Mouse (Mus musculus): ENCODE data around the gene Hip1. TPM values are rescaled to one million over a fixed set of nuclear protein-coding genes. Genes with fewer than 3 reads are reported as not detected.

Hip1 gene
- total RNA-seq (2023) = 28.3 to 32.7 TPM (median 32.2 TPM) in 4 replicates

DNA sequence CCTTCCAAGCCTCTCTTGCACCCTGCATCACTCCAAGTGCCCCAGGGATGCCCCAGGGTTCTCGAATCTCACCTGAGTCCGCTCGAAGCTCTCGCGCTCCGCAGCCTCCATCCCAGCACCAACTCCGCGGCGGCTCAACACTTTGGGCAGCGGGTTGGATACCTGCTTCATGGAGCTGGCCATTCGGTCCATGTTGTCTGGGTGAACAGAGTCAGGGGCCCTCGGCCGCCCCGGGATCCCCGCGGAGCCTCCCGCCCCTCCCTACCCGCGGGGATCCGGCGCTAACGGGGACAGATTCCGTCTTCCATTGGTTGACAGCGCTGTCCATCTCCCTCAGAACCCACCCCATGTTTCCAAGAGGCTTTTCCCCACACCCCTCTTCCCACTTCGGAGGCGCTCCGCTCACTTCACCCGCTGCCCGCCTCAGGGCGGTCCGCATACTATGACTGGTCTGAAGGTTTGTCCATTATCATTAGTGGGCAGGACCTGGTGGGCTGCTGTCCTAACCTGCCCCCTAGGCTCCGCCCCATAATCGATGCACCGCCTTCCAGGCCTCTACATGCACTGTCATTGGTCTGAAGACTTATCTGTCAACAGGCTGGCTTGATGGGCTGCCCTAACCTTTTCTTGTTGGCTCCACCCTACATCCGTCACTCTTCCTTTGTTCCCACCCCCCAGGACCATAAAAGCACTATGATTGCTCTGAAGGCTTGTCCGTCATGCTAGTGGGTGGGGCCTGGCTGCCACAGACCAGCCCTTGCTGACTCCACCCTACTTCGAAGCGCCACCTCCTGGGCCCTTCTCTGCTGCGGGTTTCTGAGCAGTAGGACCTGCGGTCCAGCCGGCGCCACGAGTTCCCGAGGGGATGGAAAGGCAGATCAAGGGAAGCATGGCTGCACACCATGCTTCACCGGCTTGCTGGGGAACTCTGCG, at the start of gene Hip1:
Hip1 (minus strand) TSS at position 256 of the 933 bp plus-strand sequence.

DNA sequence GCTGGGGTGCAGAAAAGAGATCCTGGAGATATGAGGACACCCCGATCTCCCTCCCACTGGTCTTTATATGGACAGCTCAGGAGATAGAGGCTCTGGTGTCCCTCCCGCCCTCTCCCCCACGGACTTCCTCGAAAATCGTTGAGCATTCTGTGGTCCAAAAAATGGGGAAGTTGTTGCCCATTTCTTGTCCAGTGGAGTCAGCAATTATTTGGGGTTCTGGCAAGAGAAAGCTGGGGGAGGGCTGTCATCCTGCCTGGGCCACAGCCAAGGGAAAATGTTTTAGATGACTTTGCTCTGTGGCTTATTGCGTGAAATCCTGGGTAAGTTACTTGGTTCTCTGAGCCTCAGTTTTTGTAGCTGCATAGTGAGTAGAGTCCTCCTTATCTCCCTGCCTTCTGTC, 28.1 kb upstream of the Hip1 start, which contains the start of gene Ccl24:
Ccl24 (minus strand) TSS at position 44 of the 400 bp plus-strand sequence.

DNA sequence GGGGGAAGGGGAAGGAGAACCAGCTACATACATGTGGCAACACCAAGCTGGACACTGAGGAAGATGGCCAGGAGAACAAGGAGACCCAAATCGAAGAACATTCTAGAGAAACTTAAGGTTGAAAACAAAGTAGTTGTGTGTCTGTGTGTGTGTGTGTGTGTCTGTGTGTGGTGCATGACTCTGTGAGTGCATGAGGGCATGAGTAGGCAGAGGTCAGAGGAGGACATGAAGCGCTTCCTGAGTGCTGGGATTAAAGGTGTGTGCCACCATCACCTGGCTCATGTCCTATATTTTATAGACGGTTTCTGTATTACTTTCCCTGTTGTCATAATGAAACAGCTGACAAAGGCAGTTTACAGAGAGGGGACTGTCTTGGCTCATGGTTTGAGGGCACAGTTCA, 18.5 kb upstream of the Hip1 start, which contains the start of gene Ccl26:
Ccl26 (minus strand) TSS at position 101 of the 400 bp plus-strand sequence.

DNA sequence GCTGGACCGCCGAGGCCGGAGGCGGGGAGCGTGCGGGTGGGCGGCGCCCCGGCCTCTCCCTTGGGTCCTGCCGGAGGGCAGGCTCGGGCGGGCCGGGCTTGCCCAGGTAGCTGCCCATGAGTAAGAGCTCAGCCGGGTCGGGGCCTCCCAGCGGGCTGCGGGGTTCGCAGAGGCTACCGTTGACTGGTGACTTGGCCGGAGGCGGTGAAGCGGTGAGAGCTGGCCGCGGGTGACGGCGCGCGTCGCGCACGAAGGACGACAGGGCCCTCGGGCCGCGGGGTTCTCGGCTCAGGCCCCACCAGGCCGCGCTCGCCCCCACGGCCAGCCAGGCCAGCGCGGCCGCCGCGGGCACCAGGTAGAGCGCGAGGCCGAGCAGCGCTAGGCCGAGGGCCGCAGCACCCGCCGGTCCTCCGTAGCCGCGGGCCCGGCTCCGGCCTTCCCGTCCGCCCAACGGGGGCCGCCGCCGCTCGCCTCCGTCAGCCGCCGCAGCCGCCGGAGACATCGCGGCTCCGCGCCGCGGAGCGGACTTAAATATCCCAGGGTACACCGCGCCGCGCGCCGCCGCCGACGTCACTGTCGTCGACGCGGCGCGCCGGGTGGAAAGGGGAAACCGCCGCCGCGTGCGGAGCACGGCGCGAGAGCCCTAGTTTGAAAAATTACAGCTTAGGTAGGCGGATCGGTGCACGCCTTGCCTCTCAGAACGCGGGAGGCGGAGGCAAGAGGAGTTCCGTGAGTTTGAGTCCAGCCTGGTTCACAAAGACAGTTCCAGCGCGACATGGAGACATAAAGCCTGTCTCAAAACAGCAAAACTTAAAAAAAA, 150.7 kb downstream of the Hip1 start, which contains the start of gene Pom121:
Pom121 (minus strand) TSS at position 543 of the 820 bp plus-strand sequence.

DNA sequence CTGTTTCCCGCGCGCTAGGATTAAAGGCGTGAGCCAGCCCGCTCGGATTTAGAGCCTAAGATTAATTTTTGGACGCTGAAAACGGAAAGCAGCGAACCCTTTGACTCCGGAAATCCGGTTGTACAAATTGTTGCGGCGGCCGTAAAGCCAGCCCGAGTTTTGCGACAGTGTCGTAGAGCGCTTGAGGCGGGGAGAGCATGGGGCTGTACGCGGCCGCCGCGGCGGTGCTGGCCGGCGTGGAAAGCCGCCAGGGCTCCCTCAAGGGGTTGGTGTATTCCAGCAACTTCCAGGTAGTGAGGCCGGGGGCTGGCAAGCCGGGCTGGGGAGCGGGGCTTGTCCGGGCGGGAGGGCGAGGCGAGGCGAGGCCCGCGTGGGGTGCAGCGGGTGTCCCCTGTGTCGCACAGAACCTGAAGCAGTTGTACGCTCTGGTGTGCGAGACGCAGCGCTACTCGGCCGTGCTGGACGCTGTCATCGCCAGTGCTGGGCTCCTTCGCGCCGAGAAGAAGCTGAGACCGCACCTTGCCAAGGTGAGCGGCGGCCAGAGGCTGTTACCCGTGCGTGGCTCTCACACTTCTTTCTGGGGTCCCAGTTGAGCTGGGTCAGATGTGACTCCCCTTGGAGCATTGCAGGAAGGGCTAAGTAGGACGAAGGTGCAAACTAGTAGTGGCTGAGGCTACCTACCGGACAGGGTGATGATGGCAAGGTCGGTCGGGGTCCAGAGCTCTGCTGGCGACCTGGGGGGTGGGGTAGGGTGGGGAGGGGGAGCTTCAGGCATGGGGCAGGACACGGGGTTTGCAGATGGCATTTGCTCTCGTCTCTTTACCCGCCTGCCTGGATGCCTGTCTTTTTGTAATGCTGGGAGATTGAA, 174.9 kb downstream of the Hip1 start, which contains the start of gene Nsun5:
Nsun5 (plus strand) TSS at position 167 of the 868 bp plus-strand sequence.

Other genes starting within 250 kb of the Hip1 start
- not detected in 4 replicates for gene Fkbp6, start 195.1 kb downstream of the Hip1 start, total RNA-seq (2023)
- not detected in 4 replicates for gene Trim50, start 191.8 kb downstream of the Hip1 start, total RNA-seq (2023)
- 25.6 to 40.7 TPM (median 31.0 TPM) in 4 replicates for gene Nsun5, start 175.2 kb downstream of the Hip1 start, total RNA-seq (2023)
- 60.4 to 65.7 TPM (median 62.5 TPM) in 4 replicates for gene Pom121, start 150.6 kb downstream of the Hip1 start, total RNA-seq (2023)
- gene Ccl26, start 18.4 kb upstream of the Hip1 start, total RNA-seq (2023) = not detected in 4 replicates
- gene Ccl24, start 27.9 kb upstream of the Hip1 start, total RNA-seq (2023) = 0.45 TPM in 1 of 4 replicates, not detected in the others
- 16.1 to 23.2 TPM (median 20.5 TPM) in 4 replicates for gene Rhbdd2, start 87.5 kb upstream of the Hip1 start, total RNA-seq (2023)
- gene Por, start 124.9 kb upstream of the Hip1 start, total RNA-seq (2023) = 38.2 to 47.9 TPM (median 42.2 TPM) in 4 replicates
- gene Tmem120a, start 199.3 kb upstream of the Hip1 start, total RNA-seq (2023) = 7.9 to 14.5 TPM (median 12.3 TPM) in 4 replicates
- gene Styxl1, start 233.3 kb upstream of the Hip1 start, total RNA-seq (2023) = 1.2 TPM in 1 of 4 replicates, not detected in the others
- gene Mdh2, start 233.4 kb upstream of the Hip1 start, total RNA-seq (2023) = 143 to 159 TPM (median 155 TPM) in 4 replicates

Measured in B cell, adult 62 days (primary cell).